Mouse (Mus musculus): ENCODE data around the gene Tgfb1i1.

Tgfb1i1 gene

DNA sequence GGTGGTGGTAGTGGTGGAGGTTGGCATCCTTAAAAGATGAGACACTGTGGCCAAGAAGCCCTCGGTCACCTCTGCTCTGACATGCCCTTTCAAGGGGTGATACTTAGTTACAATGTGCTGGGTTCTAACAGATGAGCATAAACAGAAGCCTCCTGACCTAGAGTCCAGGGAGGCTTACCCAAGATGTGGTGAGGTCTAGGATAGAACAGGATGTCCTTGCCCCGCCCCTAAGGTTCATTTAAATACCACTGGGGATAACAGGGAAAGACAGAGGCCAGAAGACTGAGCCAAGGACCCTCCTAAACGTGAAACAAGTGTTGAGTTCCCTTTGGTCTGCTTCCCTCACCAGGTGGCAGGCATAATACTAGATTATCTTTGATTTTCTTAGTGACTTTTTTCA is 49.9 kb downstream of the Tgfb1i1 start:
- no peak for DNase-seq

DNA sequence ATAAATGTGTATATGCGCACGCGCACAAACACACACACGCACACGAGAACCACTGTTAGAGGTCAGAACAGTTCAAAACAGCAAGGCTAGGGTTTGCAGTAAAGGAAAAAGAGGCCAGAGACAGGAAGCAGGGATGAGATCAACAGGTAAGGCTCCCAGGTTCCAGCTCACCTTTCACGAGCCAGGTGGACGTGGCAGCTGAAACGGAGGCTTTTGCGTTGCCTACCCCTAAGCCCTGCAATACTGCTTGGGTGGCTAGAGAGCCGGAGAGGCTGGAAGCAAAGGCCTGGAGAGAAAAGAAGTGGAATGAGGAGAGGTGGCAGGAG is 50.6 kb downstream of the Tgfb1i1 start:
- no peak for DNase-seq

DNA sequence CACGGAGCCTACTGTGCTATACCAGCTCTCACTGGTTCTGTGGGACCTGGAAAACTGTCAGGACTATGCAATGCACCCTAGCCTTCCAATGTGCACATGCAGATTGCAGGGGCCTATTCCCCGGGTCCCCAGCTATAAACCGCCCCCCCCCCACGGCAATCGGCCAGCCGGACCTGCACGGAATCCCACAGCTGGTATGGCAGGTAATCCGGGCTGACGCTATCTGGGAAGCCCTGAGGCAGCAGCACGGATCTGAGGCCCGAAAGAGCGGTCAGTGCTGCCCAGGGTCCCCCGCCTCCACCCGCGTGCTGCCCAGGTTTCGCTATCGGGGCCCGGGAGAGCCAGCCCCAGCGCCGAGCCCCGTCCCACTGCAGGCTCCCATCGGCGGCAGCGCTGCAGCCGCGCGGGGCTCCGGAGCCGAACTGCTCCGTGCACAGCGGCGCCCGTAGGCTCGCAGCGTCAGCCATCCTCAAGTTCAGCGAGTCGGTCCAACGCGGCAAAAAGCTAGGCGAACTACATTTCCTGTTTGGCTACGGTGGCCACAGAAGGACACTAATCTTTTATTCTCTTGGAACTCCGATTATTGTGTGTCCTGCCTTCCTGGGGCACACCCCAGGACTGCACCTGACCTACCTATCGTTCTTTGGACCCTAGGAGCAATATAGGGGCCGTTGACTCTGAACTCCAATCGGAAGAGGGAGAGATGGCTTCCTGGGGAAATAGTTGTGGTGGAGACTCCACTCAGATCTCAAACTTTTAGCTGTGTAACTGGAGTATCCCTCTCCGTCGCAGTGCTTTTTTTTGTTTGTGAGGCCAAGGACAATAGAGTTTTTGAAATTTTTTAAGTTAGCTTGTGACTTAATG is 51.2 kb downstream of the Tgfb1i1 start, which contains the start of gene BC017158:
TSS of gene BC017158 (minus strand) at position 554 of the 864 bp plus-strand sequence.
- DNase-seq = peak; percentile 73 to 83

DNA sequence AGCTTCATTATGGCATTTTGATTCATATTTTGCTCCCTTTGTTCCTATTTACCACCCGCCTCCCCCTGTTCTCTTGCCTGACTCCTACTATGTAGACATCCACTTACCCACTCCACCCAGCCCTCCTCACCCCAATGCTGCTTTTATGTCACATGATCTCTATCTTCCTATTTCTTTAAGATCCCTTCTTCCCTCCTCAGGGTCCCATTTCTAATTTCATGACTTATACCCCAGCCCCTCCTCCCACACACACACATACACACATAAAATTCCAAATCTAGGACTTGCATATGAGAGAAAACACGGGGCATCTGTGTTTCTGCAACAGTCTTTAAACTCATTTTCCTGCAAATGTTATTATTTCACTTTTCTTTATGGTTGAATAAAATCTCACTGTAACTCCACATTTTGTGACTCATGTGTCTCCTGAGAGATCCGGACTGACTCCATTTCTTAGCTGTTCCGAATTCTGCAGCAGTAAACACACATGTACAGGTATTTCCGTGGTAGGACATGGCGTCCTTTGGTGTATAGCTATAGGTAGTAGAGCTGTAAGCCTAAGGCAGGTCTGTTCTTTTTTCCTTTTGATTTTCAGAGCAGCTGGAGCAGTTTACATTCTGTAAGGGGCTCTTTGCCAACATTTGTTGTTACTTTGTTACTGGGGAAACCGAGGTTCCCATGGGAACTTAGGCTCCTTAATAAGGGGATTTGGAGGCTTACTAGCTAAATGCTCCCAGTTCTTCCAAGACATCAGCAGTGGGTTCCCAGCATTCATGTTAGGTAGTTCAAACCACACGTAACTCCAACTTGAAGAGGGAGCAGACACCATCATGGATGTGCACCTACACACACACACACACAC is 52.1 kb downstream of the Tgfb1i1 start:
- DNase-seq = no peak

DNA sequence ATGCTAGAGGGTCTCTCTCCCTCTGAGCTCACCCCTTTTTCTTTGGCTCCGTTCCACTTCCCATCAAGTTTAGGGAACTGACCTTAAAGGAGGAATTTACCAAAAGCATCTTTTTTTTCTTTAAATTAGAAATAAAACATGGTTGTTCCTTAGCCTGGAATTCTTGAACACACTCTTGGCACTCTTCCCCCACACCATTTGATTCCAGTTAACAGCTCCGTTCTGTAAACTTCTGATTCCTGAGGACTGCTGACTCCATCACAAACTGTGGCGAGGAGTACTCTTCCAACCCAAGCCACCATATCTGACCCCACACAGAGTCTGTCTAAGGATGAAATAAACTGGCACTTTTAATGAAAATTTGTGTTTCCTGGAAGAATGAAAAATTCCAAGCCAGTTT is 54.3 kb downstream of the Tgfb1i1 start:
- DNase-seq = no peak

DNA sequence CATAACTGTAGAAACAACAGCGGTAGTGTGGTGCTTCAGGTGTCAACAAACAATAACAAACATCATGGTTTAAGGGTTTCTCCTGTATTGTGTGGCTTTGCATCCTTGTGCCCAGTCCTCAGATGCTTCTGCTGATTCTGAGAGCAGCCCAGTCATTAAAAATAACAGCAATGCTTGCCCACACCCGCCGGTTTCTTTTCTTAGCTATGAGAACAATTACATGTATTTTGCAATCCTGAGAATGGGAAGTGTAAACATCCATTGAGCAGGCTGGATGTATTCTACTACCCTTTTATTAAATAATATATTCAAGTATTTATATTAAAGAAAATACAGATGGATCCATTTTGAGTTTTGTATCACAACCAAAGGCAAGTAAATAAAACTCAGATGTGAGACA is 55.5 kb downstream of the Tgfb1i1 start:
- DNase-seq = no peak

DNA sequence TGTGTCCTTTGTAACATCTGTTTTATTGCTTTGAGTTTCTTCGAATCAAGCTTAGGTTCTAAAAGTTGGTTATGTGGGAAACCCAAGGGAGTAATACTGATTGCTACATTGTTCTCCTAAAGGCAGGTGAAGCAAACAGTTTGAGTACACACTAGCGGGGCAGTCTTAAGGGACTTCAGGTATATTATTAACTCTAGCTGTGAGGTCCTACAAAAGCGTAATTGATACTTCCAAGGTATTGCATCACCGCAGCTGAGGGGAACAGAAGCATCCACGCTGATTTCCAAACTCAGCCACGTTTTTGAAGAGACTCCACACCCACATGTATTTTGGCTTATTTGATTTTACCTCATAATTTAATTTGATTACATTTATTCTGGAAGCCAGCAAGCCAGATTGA is 57.6 kb downstream of the Tgfb1i1 start:
- DNase-seq = no peak

DNA sequence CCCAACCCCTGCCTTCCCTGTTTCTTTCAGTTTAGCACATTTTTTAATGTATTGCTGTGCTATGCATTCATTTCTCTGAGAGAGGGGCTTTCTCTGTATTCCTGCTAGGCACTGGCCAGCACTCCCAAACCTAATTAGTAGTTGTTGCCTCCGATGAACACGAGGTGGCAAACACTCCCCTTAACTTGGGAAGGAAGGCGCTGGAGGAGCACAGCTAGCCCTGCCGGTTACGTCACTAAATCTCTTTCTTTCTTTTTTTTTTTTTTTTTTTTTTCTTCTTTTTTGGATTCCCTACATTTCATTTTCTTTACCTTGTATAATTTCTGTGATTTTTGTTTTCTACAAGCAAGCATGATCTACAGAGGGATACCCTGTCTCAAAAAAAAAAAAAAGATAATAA is 58.3 kb downstream of the Tgfb1i1 start:
- peak; percentile 62 to 79 for DNase-seq
